Mouse (Mus musculus) liver, postnatal 0 days (tissue): Measurements from ENCODE around the gene Ppbp.

Source experiments
- CTCF ChIP-seq: sonication (generic); IDR thresholded peaks from 2 replicates; pipeline ENCODE4 v1.5.1; 2016; ENCODE audit warnings: antibody characterized with exemption, low read depth
- EP300 ChIP-seq: IDR thresholded peaks from 2 replicates; pipeline ENCODE4 v1.6.1; 2016; ENCODE audit warnings: antibody characterized with exemption, low read depth, mild to moderate bottlenecking

DNA sequence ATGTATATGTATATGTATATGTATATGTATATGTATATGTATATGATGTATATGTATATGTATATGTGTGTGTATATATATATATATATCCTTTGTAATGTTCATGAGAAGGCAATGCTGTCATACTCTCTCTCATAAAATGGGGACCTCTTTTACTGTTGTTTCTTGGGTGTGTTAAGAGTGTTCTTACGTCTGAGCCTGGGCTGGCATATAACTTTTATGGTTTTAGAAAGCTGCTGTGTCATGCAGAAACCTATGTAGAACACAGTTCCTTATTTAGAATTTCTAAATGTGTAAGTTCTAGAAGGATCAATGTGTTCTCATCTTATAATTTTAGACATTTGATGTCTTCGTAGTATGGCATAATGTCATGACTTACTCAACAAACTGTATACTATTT lies 7.5 kb upstream of the Ppbp start:
- no peak for TF ChIP-seq EP300
- TF ChIP-seq CTCF: no peak
